Mouse (Mus musculus) ovary, postnatal 36 days (tissue): ENCODE data around the gene Baz1b.

Experiments
- DNase-seq: peaks from one replicate; pipeline ENCODE4 v3.0.0; 2022; ENCODE audit warnings: low spot score, mixed read lengths

Baz1b gene

GRCm38 (mm10) chr5:135274663-135275396, 87.8 kb downstream of the Baz1b start:
- DNase-seq, result no peak

GRCm38 (mm10) chr5:135276597-135276996, 89.5 kb downstream of the Baz1b start:
- no peak for DNase-seq

- no peak for DNase-seq
Observed at GRCm38 (mm10) chr5:135280226-135280625, 93.2 kb downstream of the Baz1b start.

- DNase-seq, result no peak
Observed at GRCm38 (mm10) chr5:135285211-135285610, 98.1 kb downstream of the Baz1b start.

- DNase-seq, result peak; percentile 79
Observed at GRCm38 (mm10) chr5:135286185-135286584, 99.1 kb downstream of the Baz1b start.

GRCm38 (mm10) chr5:135286926-135287325, 99.9 kb downstream of the Baz1b start:
- DNase-seq, result no peak

- DNase-seq, result no peak
Observed at GRCm38 (mm10) chr5:135290703-135291102, 103.6 kb downstream of the Baz1b start.

GRCm38 (mm10) chr5:135291193-135291592, 104.1 kb downstream of the Baz1b start:
- DNase-seq, result no peak

- DNase-seq, result no peak
Observed at GRCm38 (mm10) chr5:135292001-135292400, 104.9 kb downstream of the Baz1b start.
